Mouse (Mus musculus) E14TG2a.4 (cell line): ENCODE measurements at regions not wholly inside any gene's neighbourhood (a gene's known extent, or its start where the extent isn't known, plus 50 kb on each side); places are given as distances from the start of the nearest gene placed in this dataset.
"Not testable (repeated sequence)": the region's sequence is repeated elsewhere in the genome, so short reads cannot be mapped to it uniquely, and the experiment has no call there.

ENCODE experiments used
- H3K27me3 ChIP-seq: 2 replicates; pipeline ENCODE4 v1.6.1; 2014; ENCODE audit warnings: low read length, control low read depth; ENCODE audit not compliant: insufficient read depth
- H3K36me3 ChIP-seq: 2 replicates; pipeline ENCODE4 v1.6.1; 2014; ENCODE audit warnings: low read length, control low read depth; ENCODE audit not compliant: insufficient read depth
- H3K4me1 ChIP-seq: replicated peaks from 2 replicates; pipeline ENCODE4 v1.6.1; 2014; ENCODE audit warnings: low read depth, low read length, control low read depth
- H3K4me3 ChIP-seq: replicated peaks from 2 replicates; pipeline ENCODE4 v1.5.1; 2014; ENCODE audit warnings: mild to moderate bottlenecking, low read length
- H3K9me3 ChIP-seq: 2 replicates; pipeline ENCODE4 v1.6.1; 2014; ENCODE audit warnings: low read length, control low read depth
- CTCF ChIP-seq: conservative IDR thresholded peaks from 2 replicates; pipeline ENCODE4 v1.5.1; 2014; ENCODE audit warnings: low read length
- NANOG ChIP-seq: IDR thresholded peaks from 2 replicates; pipeline ENCODE4 v1.6.1; 2014; ENCODE audit warnings: borderline replicate concordance, low read length, mixed read lengths
- POU5F1 ChIP-seq: IDR thresholded peaks from 2 replicates; pipeline ENCODE4 v1.6.1; 2014; ENCODE audit warnings: low read length, borderline replicate concordance

- Histone ChIP-seq H3K36me3 (no peaks in the 10 kb centered on the region), H3K27me3 (0 out of 2 replicates have a peak, but pooled peaks cover 2% of the 10 kb centered on the region), H3K4me1 (no peaks in the 10 kb centered on the region), H3K9me3 (peaks cover 10% of the 10 kb centered on the region), H3K4me3 (no peak overlapping the region)
- TF ChIP-seq NANOG (no peak), POU5F1 (no peak), CTCF (no peak)
Measured at GRCm38 (mm10) chr2:179146274-179146673, 296.0 kb upstream of the Cdh4 start.

- Histone ChIP-seq H3K4me1 (no peaks in the 10 kb centered on the region), H3K9me3 (peaks cover 16% of the 10 kb centered on the region), H3K36me3 (no peaks in the 10 kb centered on the region), H3K27me3 (0 out of 2 replicates have a peak, but pooled peaks cover 2% of the 10 kb centered on the region), H3K4me3 (no peak overlapping the region)
- TF ChIP-seq POU5F1 (no peak), NANOG (no peak), CTCF (no peak)
Measured at GRCm38 (mm10) chr2:179148194-179148593, 294.0 kb upstream of the Cdh4 start.

- 0 out of 2 replicates have a peak, but pooled peaks cover 2% of the 10 kb centered on the region for H3K27me3 ChIP-seq
- H3K4me1 ChIP-seq: no peaks in the 10 kb centered on the region
- no peak for TF ChIP-seq NANOG
- TF ChIP-seq POU5F1: no peak
- no peak for TF ChIP-seq CTCF
- peaks cover 16% of the 10 kb centered on the region for H3K9me3 ChIP-seq
- no peaks in the 10 kb centered on the region for H3K36me3 ChIP-seq
- H3K4me3 ChIP-seq: no peak overlapping the region
Measured at GRCm38 (mm10) chr2:179148667-179149066, 293.6 kb upstream of the Cdh4 start.

- TF ChIP-seq CTCF: no peak
- no peak for TF ChIP-seq POU5F1
- TF ChIP-seq NANOG: no peak
- H3K9me3 ChIP-seq: no peaks in the 10 kb centered on the region
- H3K4me1 ChIP-seq: no peaks in the 10 kb centered on the region
- no peaks in the 10 kb centered on the region for H3K36me3 ChIP-seq
- no peaks in the 10 kb centered on the region for H3K27me3 ChIP-seq
- no peak overlapping the region for H3K4me3 ChIP-seq
Measured at GRCm38 (mm10) chr2:179158881-179159280, 283.4 kb upstream of the Cdh4 start.

- Histone ChIP-seq H3K4me3 (no peak overlapping the region), H3K27me3 (0 out of 2 replicates have a peak, but pooled peaks cover 3% of the 10 kb centered on the region), H3K36me3 (no peaks in the 10 kb centered on the region), H3K4me1 (0 out of 2 replicates have a peak, but pooled peaks cover 3% of the 10 kb centered on the region), H3K9me3 (peaks cover 12% of the 10 kb centered on the region)
- no peak for TF ChIP-seq CTCF
- no peak for TF ChIP-seq NANOG
- TF ChIP-seq POU5F1: no peak
Measured at GRCm38 (mm10) chr2:179163116-179163515, 279.1 kb upstream of the Cdh4 start.

GRCm38 (mm10) chr2:179170157-179170556, 272.1 kb upstream of the Cdh4 start:
- Histone ChIP-seq H3K27me3 (peaks cover 6% of the 10 kb centered on the region; the same call in 1 of the 2 replicates), H3K36me3 (no peaks in the 10 kb centered on the region), H3K9me3 (peaks cover 11% of the 10 kb centered on the region), H3K4me3 (no peak overlapping the region), H3K4me1 (peaks cover 10% of the 10 kb centered on the region; the same call in 1 of the 2 replicates)
- no peak for TF ChIP-seq NANOG
- no peak for TF ChIP-seq POU5F1
- TF ChIP-seq CTCF: no peak

GRCm38 (mm10) chr2:179170608-179171007, 271.6 kb upstream of the Cdh4 start:
- Histone ChIP-seq H3K27me3 (peaks cover 6% of the 10 kb centered on the region; the same call in 1 of the 2 replicates), H3K4me1 (peaks cover 10% of the 10 kb centered on the region; the same call in 1 of the 2 replicates)
- TF ChIP-seq CTCF: no peak
- TF ChIP-seq NANOG: no peak
- TF ChIP-seq POU5F1: no peak

GRCm38 (mm10) chr2:179176835-179177530, 265.2 kb upstream of the Cdh4 start:
- Histone ChIP-seq H3K27me3 (peaks cover 42% of the 10 kb centered on the region), H3K4me3 (0 out of 2 replicates have a peak overlapping the region, but pooled peaks have one; percentile 29)
- H3K36me3 ChIP-seq, H3K4me1 ChIP-seq, H3K9me3 ChIP-seq: not testable (repeated sequence)

More at GRCm38 (mm10) chr2:179170608-179171007, 271.6 kb upstream of the Cdh4 start:
- H3K9me3 ChIP-seq: peaks cover 6% of the 10 kb centered on the region
- no peak overlapping the region for H3K4me3 ChIP-seq
- H3K36me3 ChIP-seq: no peaks in the 10 kb centered on the region

GRCm38 (mm10) chr2:179181366-179181765, 260.9 kb upstream of the Cdh4 start:
- TF ChIP-seq CTCF (no peak), POU5F1 (no peak), NANOG (no peak)
- Histone ChIP-seq H3K27me3 (peaks cover 44% of the 10 kb centered on the region), H3K36me3 (no peaks in the 10 kb centered on the region), H3K9me3 (no peaks in the 10 kb centered on the region), H3K4me1 (peaks cover 6% of the 10 kb centered on the region), H3K4me3 (no peak overlapping the region)
